Mouse (Mus musculus): ENCODE measurements around the gene Apex1.
"Not testable (repeated sequence)": the region's sequence is repeated elsewhere in the genome, so short reads cannot be mapped to it uniquely, and the experiment has no call there.

The Apex1 gene

DNA sequence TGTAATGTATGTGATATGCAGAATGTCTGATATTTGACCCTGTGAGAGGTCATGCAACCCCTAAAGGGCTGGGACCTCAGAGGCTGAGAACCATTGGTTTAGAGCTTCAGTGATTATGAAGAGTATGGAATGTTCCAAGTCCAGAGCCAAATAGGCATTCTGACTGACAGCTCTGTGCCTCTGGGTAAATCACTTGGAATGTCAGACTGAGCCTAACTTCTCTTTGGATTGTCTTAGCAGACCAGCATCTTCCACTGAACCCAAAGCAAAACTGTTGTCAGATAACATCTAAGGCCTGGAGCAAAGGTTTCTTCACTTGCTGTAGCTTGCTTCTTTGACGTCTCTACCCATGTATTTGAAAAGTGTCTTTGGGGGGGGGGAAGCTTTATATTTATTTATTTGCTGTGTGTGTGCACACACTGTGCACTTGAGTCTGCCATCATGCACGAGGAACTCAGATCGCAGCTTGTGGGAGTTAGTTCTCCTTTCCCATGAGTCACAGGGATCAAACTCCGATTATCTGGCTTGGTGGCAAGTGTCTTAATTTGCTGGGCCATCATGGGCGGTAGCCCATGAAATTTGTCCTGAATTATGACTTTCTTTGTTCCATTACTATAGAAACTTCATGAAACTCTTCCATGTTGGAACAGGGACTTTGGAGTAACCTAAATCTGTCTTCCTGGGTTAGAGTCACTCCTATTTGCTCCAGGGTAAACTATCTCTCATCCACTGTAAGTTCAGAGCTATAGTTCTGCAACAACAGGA, 43.6 kb downstream of the Apex1 start:
- in situ Hi-C loops (cut with MboI; ENCODE audit: unreplicated experiment in 2 of 2): no loop called here

- in situ Hi-C loops (cut with MboI; ENCODE audit: unreplicated experiment in 2 of 2): no loop called here
Observed at GRCm38 (mm10) chr14:50969041-50969440, 44.3 kb downstream of the Apex1 start.

DNA sequence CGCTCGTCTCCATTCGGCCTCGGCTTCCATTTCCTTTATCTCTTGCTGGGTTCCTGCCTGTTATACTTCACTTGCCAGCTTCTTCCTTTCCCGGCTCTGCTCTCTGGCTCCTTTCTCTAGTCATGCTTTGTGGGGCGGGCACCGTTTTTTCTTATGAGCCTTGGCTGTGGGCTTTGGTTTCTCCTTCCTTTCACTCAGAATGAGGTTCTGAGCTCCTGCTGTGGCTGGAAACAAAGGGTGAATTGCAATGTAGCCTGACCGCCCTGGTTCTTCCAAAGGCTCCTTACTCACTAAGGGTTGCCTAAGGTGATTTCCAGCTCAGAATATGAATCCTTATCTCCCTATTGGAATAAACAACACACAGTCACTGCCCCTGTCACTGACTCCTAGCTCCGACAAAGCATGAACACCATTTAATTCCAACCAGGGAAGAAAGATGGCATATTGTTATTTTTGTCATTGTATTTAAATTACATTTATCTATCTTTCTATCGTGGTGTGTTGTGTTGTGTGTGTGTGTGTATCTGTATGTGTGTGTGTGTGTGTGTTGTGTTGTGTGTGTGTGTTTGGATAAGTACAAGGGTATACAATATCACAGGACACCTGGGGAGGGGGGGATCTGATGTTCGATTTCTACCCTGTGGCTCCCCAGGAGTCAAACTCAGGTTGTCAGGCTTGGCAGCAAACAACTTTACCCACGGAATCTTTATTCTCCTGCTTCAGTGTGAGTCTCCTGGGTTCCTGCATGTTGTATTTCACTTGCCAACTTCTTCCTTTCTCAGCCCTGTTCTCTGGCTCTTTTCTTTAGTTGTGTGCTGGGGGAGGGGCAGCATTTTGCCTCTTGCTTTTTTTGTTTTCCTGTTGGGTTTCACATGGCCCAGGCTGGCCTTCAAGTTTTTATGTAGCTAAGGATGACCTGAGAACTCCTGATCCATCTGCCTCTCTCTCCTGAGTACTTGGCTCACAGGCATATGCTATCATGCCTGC, 45.1 kb downstream of the Apex1 start:
- in situ Hi-C loops (cut with MboI; ENCODE audit: unreplicated experiment in 2 of 2): no loop called here

DNA sequence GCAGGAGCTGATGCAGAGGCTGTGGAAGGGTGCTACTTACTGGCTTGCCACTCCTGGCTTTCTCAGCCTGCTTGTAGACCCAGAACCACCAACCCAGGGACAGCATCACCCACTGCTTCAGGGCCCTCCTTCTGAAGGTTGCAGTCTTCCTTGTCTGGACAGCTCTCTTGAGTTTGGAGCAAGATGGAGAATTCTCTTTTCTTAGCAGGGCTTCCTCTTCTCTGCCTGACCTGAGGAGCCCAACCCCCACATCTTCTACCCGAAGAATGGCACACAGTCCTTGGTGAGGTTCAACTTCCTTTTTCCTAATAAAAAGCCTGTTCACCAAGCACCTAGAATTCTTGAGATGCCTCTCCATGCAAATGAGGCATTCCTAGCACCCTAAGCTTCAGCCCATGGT, 46.1 kb downstream of the Apex1 start:
- in situ Hi-C loops (cut with MboI; ENCODE audit: unreplicated experiment in 2 of 2): no loop called here

DNA sequence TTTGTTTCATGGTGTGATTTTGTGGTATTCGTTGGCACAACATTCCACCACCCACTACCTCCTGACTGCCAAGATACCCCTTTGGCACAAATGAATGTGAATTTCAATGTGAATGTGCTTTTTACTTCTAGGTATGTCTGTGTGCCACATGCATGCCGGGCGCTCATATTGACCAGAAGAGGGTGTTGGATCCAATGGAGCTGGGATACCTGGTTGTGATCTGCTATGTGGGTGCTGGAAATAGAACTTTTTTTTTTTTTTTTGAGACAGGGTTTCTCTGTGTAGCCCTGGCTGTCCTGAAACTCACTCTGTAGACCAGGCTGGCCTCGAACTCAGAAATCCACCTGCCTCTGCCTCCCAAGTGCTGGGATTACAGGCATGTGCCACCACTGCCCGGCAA, 48.3 kb downstream of the Apex1 start:
- in situ Hi-C loops (cut with MboI; ENCODE audit: unreplicated experiment in 2 of 2): not testable (repeated sequence)

DNA sequence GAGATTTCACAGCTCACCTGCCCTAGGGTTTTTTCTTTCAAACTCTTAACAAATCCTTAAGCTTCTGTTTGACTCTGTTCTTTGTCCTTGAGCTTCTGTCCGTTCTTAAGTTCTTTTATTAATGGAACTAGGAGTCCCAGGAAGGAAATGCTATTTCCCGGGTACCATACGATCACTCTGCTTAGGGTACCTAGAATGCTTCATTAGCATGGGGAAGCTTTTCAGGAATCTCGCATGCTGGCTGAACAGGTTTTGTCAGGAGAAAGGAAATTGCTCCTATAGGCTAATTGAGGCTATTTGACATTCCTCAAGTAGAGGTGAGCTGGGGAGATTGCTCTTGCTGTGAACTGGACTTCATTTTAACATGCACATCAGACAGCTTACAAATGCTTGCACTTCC, 48.9 kb downstream of the Apex1 start:
- in situ Hi-C loops (cut with MboI; ENCODE audit: unreplicated experiment in 2 of 2): no loop called here

GRCm38 (mm10) chr14:50975001-50975400, 50.2 kb downstream of the Apex1 start:
- in situ Hi-C loops (cut with MboI; ENCODE audit: unreplicated experiment in 2 of 2): loop anchor here in 1 of 2 experiments (5.0 kb wide), 1 partner anchor 87 kb away; no protein-coding TSS in a partner anchor

DNA sequence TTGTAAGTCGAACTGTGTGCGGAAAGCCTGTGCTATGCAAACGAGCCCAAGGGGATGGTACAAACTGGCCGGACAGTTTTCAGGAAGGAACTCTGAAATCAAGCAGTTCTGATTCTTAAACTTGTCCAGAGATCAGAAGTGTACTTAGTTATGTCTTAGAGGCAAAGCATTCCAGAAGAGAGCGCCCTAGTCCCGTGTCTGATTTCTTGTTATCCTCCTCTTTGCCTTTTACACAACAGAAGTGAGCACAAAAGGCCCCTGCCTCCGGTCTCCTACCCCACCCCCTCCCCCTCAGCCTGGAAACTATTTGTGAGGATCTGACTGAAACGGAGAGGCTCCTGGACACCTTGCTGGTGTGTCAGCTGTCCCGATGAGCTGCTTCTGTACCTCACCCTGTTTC, 51.9 kb downstream of the Apex1 start:
- in situ Hi-C loops (cut with MboI; ENCODE audit: unreplicated experiment in 2 of 2): loop anchor here in 1 of 2 experiments (5.0 kb wide), 1 partner anchor 86 kb away; no protein-coding TSS in a partner anchor

Data from v-Abl transformed pro-B cells (cell line).